Mouse (Mus musculus): Measurements from ENCODE around the gene Sox8.

DNA sequence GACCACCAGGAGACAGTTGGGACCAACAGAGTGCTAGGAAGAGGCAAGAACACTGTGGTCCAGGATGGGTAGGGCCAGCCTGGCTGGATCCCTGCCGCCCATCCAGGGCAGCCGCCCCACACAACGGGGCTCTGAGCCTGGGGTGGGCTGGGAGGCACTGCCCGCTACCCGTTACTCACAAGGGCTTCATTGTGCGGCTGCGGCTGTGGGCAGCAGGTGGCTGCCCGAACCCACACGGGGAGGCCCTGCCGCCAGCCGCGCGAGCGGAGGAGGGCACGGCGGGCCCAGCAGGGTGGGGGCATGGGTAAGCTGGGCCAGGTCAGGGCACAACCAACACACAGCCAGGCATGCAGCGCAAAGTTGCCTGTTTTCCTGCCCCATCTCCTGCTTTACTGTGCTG is 52.3 kb downstream of the Sox8 start:
- no peak for TF ChIP-seq ZC3H11A (IDR thresholded peaks at IDR 0.05; ENCODE audit: borderline replicate concordance, low read depth, low read length)
- no peak for TF ChIP-seq CHD2 (IDR thresholded peaks at IDR 0.05; ENCODE audit: low read depth, low read length)
- TF ChIP-seq ZNF384 (IDR thresholded peaks at IDR 0.05; ENCODE audit: low read depth, low read length): no peak
- TF ChIP-seq MAFK (IDR thresholded peaks at IDR 0.05; ENCODE audit: insufficient read depth, low read depth, low read length): no peak
- no peak for TF ChIP-seq HCFC1 (IDR thresholded peaks at IDR 0.05; ENCODE audit: borderline replicate concordance, insufficient read depth, low read length)

Data from ES-E14 (cell line).